Mouse (Mus musculus): ENCODE data around the gene Mpnd.

GRCm38 (mm10) chr17:56016793-56017785 lies 11.6 kb downstream of the Mpnd start:
- no peak for TF ChIP-seq CTCF (IDR thresholded peaks at IDR 0.05; ENCODE audit: borderline replicate concordance, control insufficient read depth, extremely low read depth, insufficient read depth, low read length, poor library complexity)
- TF ChIP-seq POLR2A (IDR thresholded peaks at IDR 0.05; ENCODE audit: control insufficient read depth, extremely low read depth, insufficient read depth, low read length, poor library complexity) = no peak

Data from thymus, adult 2 months (tissue).